Mouse (Mus musculus) hindbrain, embryonic 10.5 days (tissue): ENCODE measurements around the gene Esp24. TPM values are rescaled to one million over a fixed set of nuclear protein-coding genes. Genes with fewer than 3 reads are reported as not detected.
A peak's percentile ranks its signal among the peaks of the same experiment; 100 is the strongest.
"Not testable (repeated sequence)": the region's sequence is repeated elsewhere in the genome, so short reads cannot be mapped to it uniquely, and the experiment has no call there.

ENCODE experiments used
- DNase-seq: peaks from one replicate; pipeline ENCODE4 v3.0.0-alpha.2; 2017; ENCODE audit warnings: low spot score
- H3K27ac ChIP-seq: fragments of 300-500 bp; sonication (generic); 2 replicates; pipeline ENCODE4 v1.5.1; 2016; ENCODE audit warnings: mild to moderate bottlenecking, moderate library complexity
- H3K27me3 ChIP-seq: fragments of 300-500 bp; sonication (generic); 2 replicates; pipeline ENCODE4 v1.6.1; 2016; ENCODE audit warnings: mild to moderate bottlenecking; ENCODE audit not compliant: poor library complexity, insufficient read depth, severe bottlenecking
- H3K36me3 ChIP-seq: fragments of 300-500 bp; sonication (generic); 2 replicates; pipeline ENCODE4 v1.6.1; 2016; ENCODE audit warnings: mild to moderate bottlenecking, moderate library complexity
- H3K4me1 ChIP-seq: fragments of 300-500 bp; sonication (generic); replicated peaks from 2 replicates; pipeline ENCODE4 v1.6.1; 2016; ENCODE audit warnings: mild to moderate bottlenecking
- H3K4me3 ChIP-seq: fragments of 300-500 bp; sonication (generic); 2 replicates; pipeline ENCODE4 v1.5.1; 2016; ENCODE audit warnings: mild to moderate bottlenecking, moderate library complexity
- H3K9me3 ChIP-seq: fragments of 300-500 bp; sonication (generic); 2 replicates; pipeline ENCODE4 v1.6.1; 2016; ENCODE audit warnings: mild to moderate bottlenecking, moderate library complexity
- WGBS: fragments of 180-500 bp; shearing (Covaris S2); methylation state at CpG from one replicate; pipeline ENCODE4 v1.1.7; 2016; 5-methylcytosine and 5-hydroxymethylcytosine counted together
- polyA plus RNA-seq: library from polyadenylated mRNA; unstranded; fragments of >200 nt; fragmentation: Nextera tagmentation; extraction: Ambion mirVana; gene quantifications from 2 replicates; pipeline ENCODE4 v1.2.1, GENCODE M21; 2016

Gene Esp24
- not detected in 2 replicates for polyA plus RNA-seq

DNA sequence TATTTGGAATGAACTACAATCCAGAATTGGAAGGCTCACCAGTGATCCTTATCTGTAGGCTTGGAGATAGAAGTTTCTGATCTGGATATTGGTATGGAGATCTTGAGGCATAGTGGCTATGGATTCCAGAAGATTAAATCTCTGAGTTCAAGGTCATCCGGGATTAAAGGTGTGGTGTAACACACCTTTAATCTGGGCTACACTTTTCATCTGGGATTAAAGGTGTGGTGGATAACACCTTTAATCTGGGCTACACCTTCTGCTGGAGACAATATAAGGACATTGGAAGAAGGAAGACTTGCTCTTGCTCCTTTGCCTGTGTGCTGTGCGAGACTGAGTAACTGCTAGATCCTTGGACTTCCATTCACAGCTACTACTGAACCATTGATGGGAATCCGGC is at the start of gene Esp24:
Gene Esp24, plus strand, starts transcription at position 301 of the 400 bp plus-strand sequence.
- H3K4me1 ChIP-seq, DNase-seq, H3K27me3 ChIP-seq, H3K27ac ChIP-seq, H3K36me3 ChIP-seq, H3K4me3 ChIP-seq, H3K9me3 ChIP-seq: not testable (repeated sequence)
- WGBS: 92% methylated on average over 3 of the region's 3 CpGs

GRCm38 (mm10) chr17:39009846-39010245 is 26.6 kb upstream of the Esp24 start:
- H3K27ac ChIP-seq: no peak overlapping the region
- no peaks in the 10 kb centered on the region for H3K36me3 ChIP-seq
- WGBS: 83% methylated on average over 1 of the region's 1 CpGs
- peaks cover 15% of the 10 kb centered on the region; the same call in 1 of the 2 replicates for H3K9me3 ChIP-seq
- H3K27me3 ChIP-seq: no peaks in the 10 kb centered on the region
- no peaks in the 10 kb centered on the region for H3K4me1 ChIP-seq
- DNase-seq: no peak
- no peak overlapping the region for H3K4me3 ChIP-seq

DNA sequence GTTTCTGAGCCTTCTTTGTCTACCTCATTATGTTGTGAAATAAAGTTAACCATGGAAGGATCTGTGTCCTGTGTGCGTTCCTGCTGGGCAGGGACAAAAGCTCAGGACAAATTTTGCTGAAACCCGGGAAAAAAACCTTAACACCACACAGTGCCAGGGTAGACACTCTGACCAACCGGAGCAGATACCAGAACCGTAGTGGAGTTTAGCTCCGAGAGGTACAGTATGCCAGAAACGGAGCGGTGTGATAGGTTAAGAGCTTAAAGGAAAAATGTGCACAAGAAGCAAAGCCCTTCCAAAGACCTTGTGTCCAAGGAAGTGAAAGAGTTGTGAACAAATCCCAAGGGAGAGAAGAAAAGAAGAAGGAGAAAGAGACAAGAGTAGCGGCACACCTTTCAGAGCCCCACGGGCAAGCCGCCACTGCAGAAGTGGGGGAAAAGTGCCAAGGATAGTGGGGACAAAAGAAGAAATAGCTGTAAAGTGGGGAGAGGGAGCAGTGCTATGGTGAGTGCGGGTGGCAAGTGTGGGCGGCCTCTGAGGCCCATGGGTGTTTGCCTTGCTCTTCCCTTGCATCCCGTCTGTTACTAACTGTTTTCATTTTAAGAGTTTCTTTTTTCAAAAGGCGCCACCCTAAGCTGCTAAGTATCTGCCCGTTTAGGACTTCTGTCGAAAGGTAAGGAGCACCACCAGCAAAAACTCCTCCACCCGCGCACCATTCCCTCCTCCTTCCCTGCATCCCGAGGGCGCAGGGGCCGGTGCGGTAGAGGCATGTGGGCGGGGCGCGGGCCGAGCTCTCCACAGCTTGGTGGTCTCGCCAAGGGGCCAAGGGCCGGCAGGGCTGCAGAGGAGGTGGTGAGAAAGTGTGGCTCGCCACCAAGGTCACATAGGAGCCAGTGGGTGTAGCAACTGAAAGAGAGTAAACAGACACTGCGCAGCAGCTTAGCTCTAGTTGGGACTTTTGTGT is 25.5 kb upstream of the Esp24 start:
- peak; percentile 2 for DNase-seq

GRCm38 (mm10) chr17:39017184-39017583 is 19.3 kb upstream of the Esp24 start:
- H3K27ac ChIP-seq: no peak overlapping the region
- no peaks in the 10 kb centered on the region for H3K27me3 ChIP-seq
- 65% methylated on average over 14 of the region's 14 CpGs for WGBS
- H3K4me1 ChIP-seq: no peaks in the 10 kb centered on the region
- peaks cover 18% of the 10 kb centered on the region for H3K9me3 ChIP-seq
- H3K4me3 ChIP-seq: no peak overlapping the region
- DNase-seq: no peak
- no peaks in the 10 kb centered on the region for H3K36me3 ChIP-seq

More for the DNA sequence above, 25.5 kb upstream of the Esp24 start:
- no peaks in the 10 kb centered on the region for H3K27me3 ChIP-seq
- peak overlapping the region; percentile 39 for H3K4me3 ChIP-seq
- 42% methylated on average over 30 of the region's 30 CpGs for WGBS
- H3K9me3 ChIP-seq: peaks cover 12% of the 10 kb centered on the region; the same call in 1 of the 2 replicates
- H3K4me1 ChIP-seq: no peaks in the 10 kb centered on the region
- no peaks in the 10 kb centered on the region for H3K36me3 ChIP-seq
- H3K27ac ChIP-seq: no peak overlapping the region

- no peaks in the 10 kb centered on the region for H3K36me3 ChIP-seq
- H3K27ac ChIP-seq: no peak within 1 kb of the TSS
- no peaks in the 10 kb centered on the region for H3K4me1 ChIP-seq
- no peak within 1 kb of the TSS for H3K4me3 ChIP-seq
- no peak for DNase-seq
- H3K9me3 ChIP-seq: peaks cover 6% of the 10 kb centered on the region; the same call in 1 of the 2 replicates
- H3K27me3 ChIP-seq: no peaks in the 10 kb centered on the region
Measured at GRCm38 (mm10) chr17:39043241-39043640, 6.7 kb downstream of the Esp24 start, which contains the start of gene Gm21903. Gm21903 (minus strand) TSS chr17:39043341.

GRCm38 (mm10) chr17:39063641-39064040 is 27.1 kb downstream of the Esp24 start:
- H3K4me1 ChIP-seq: no peaks in the 10 kb centered on the region
- H3K27me3 ChIP-seq: no peaks in the 10 kb centered on the region
- H3K36me3 ChIP-seq: no peaks in the 10 kb centered on the region
- DNase-seq: no peak
- no peak overlapping the region for H3K27ac ChIP-seq
- H3K4me3 ChIP-seq: no peak overlapping the region
- H3K9me3 ChIP-seq: peaks cover 19% of the 10 kb centered on the region

DNA sequence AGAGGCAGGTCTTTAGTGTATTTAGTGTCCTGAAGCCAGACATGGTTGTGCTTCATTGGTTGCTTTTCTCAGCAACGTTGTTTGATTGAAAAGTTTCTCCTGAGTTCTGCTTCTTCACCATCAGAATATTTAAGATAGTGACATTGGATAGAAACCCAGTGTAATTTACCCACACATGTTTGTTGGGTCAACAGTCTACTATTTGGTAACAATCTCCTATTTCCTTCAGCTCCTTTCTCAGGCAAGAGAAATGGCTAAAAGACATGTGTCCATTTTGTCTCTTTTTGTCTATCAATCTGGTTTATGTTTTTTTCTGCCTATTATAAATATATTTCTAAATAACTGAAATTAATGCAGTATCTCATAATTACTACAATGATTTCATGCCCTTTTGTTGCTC is 40.4 kb downstream of the Esp24 start, which contains the start of gene Esp23:
Gene Esp23, minus strand, starts transcription at position 101 of the 400 bp plus-strand sequence.
- 59% methylated on average over 1 of the region's 1 CpGs for WGBS
- Histone ChIP-seq H3K27me3 (no peaks in the 10 kb centered on the region), H3K36me3 (no peaks in the 10 kb centered on the region), H3K4me1 (no peaks in the 10 kb centered on the region), H3K4me3 (no peak within 1 kb of the TSS), H3K27ac (no peak within 1 kb of the TSS), H3K9me3 (peaks cover 17% of the 10 kb centered on the region)
- DNase-seq: no peak

Other genes with a start within 250 kb of the Esp24 start
- not detected in 2 replicates for gene Gm21903, start 6.6 kb downstream of the Esp24 start, polyA plus RNA-seq
- gene Esp23, start 40.3 kb downstream of the Esp24 start, polyA plus RNA-seq: not detected in 2 replicates
- gene Esp22, start 58.6 kb downstream of the Esp24 start, polyA plus RNA-seq: not detected in 2 replicates